Mouse (Mus musculus): Measurements from ENCODE around the gene Hyls1. TPM values are rescaled to one million over a fixed set of nuclear protein-coding genes. Genes with fewer than 3 reads are reported as not detected.

Gene Hyls1
- polyA plus RNA-seq, 1 experiment from 2014 or later, result 19.5 TPM

- Histone ChIP-seq H3K36me3 (no peaks in the 10 kb centered on the region), H3K4me2 (no peak overlapping the region), H3K9ac (no peak overlapping the region), H3K4me3 (no peak overlapping the region), H3K4me1 (no peaks in the 10 kb centered on the region), H3K27ac (no peak overlapping the region), H3K27me3 (no peaks in the 10 kb centered on the region), H3K9me3 (no peaks in the 10 kb centered on the region)
- ATAC-seq (ENCODE audit: borderline replicate concordance, extremely low read depth, low FRiP score, low TSS enrichment), result peak; percentile 58
- WGBS, result 6% methylated on average over 6 of the region's 6 CpGs
Observed at GRCm38 (mm10) chr9:35541488-35541887, 28.7 kb downstream of the Hyls1 start.

GRCm38 (mm10) chr9:35541024-35541423, 29.2 kb downstream of the Hyls1 start:
- Histone ChIP-seq H3K27me3 (no peaks in the 10 kb centered on the region), H3K9ac (no peak overlapping the region), H3K4me1 (no peaks in the 10 kb centered on the region), H3K27ac (no peak overlapping the region), H3K36me3 (no peaks in the 10 kb centered on the region), H3K4me2 (no peak overlapping the region), H3K4me3 (no peak overlapping the region), H3K9me3 (no peaks in the 10 kb centered on the region)
- WGBS, result 76% methylated on average over 5 of the region's 5 CpGs
- ATAC-seq (ENCODE audit: borderline replicate concordance, extremely low read depth, low FRiP score, low TSS enrichment), result no peak

- no peaks in the 10 kb centered on the region for H3K36me3 ChIP-seq
- H3K4me3 ChIP-seq, result no peak overlapping the region
- no peaks in the 10 kb centered on the region for H3K27me3 ChIP-seq
- no peaks in the 10 kb centered on the region for H3K9me3 ChIP-seq
- WGBS, result 60% methylated on average over 13 of the region's 13 CpGs
- no peak overlapping the region for H3K4me2 ChIP-seq
- ATAC-seq (ENCODE audit: borderline replicate concordance, extremely low read depth, low FRiP score, low TSS enrichment), result no peak
- H3K4me1 ChIP-seq, result no peaks in the 10 kb centered on the region
- no peak overlapping the region for H3K9ac ChIP-seq
- no peak overlapping the region for H3K27ac ChIP-seq
Observed at GRCm38 (mm10) chr9:35539001-35539750, 31.0 kb downstream of the Hyls1 start.

GRCm38 (mm10) chr9:35535876-35536275, 34.3 kb downstream of the Hyls1 start:
- Histone ChIP-seq H3K4me2 (no peak overlapping the region), H3K4me1 (no peaks in the 10 kb centered on the region), H3K9me3 (no peaks in the 10 kb centered on the region), H3K9ac (no peak overlapping the region), H3K27me3 (no peaks in the 10 kb centered on the region), H3K4me3 (no peak overlapping the region), H3K27ac (no peak overlapping the region), H3K36me3 (no peaks in the 10 kb centered on the region)
- WGBS, result 66% methylated on average over 4 of the region's 4 CpGs
- no peak for ATAC-seq (ENCODE audit: borderline replicate concordance, extremely low read depth, low FRiP score, low TSS enrichment)

GRCm38 (mm10) chr9:35535110-35535509, 35.1 kb downstream of the Hyls1 start:
- Histone ChIP-seq H3K9ac (no peak overlapping the region), H3K27ac (no peak overlapping the region), H3K4me2 (no peak overlapping the region), H3K4me1 (peaks cover under 1% of the 10 kb centered on the region; the same call in 1 of the 2 replicates), H3K36me3 (no peaks in the 10 kb centered on the region), H3K4me3 (no peak overlapping the region), H3K9me3 (no peaks in the 10 kb centered on the region), H3K27me3 (no peaks in the 10 kb centered on the region)
- ATAC-seq (ENCODE audit: borderline replicate concordance, extremely low read depth, low FRiP score, low TSS enrichment), result peak; percentile 73; the same call in 1 of the 2 replicates
- 5% methylated on average over 2 of the region's 2 CpGs for WGBS

GRCm38 (mm10) chr9:35533266-35533665, 36.9 kb downstream of the Hyls1 start:
- no peak overlapping the region for H3K4me2 ChIP-seq
- ATAC-seq (ENCODE audit: borderline replicate concordance, extremely low read depth, low FRiP score, low TSS enrichment), result no peak
- no peaks in the 10 kb centered on the region for H3K27me3 ChIP-seq
- no peak overlapping the region for H3K9ac ChIP-seq
- no peak overlapping the region for H3K27ac ChIP-seq
- H3K4me3 ChIP-seq, result no peak overlapping the region
- no peaks in the 10 kb centered on the region for H3K9me3 ChIP-seq
- H3K36me3 ChIP-seq, result no peaks in the 10 kb centered on the region
- peaks cover 7% of the 10 kb centered on the region for H3K4me1 ChIP-seq
- 45% methylated on average over 9 of the region's 9 CpGs for WGBS

GRCm38 (mm10) chr9:35529796-35530195, 40.4 kb downstream of the Hyls1 start:
- no peak overlapping the region for H3K27ac ChIP-seq

GRCm38 (mm10) chr9:35529141-35529540, 41.1 kb downstream of the Hyls1 start:
- H3K9ac ChIP-seq, result no peak overlapping the region
- H3K4me2 ChIP-seq, result no peak overlapping the region
- H3K4me3 ChIP-seq, result no peak overlapping the region
- ATAC-seq (ENCODE audit: borderline replicate concordance, extremely low read depth, low FRiP score, low TSS enrichment), result no peak
- WGBS, result 44% methylated on average over 3 of the region's 3 CpGs
- no peak overlapping the region for H3K27ac ChIP-seq
- peaks cover 7% of the 10 kb centered on the region for H3K4me1 ChIP-seq
- H3K36me3 ChIP-seq, result no peaks in the 10 kb centered on the region
- H3K27me3 ChIP-seq, result no peaks in the 10 kb centered on the region
- no peaks in the 10 kb centered on the region for H3K9me3 ChIP-seq

More at GRCm38 (mm10) chr9:35529796-35530195, 40.4 kb downstream of the Hyls1 start:
- H3K4me3 ChIP-seq, result no peak overlapping the region
- WGBS, result 6% methylated on average over 1 of the region's 1 CpGs
- H3K27me3 ChIP-seq, result no peaks in the 10 kb centered on the region
- H3K9ac ChIP-seq, result no peak overlapping the region
- no peaks in the 10 kb centered on the region for H3K9me3 ChIP-seq
- no peak overlapping the region for H3K4me2 ChIP-seq
- ATAC-seq (ENCODE audit: borderline replicate concordance, extremely low read depth, low FRiP score, low TSS enrichment), result no peak
- H3K36me3 ChIP-seq, result no peaks in the 10 kb centered on the region
- peaks cover 7% of the 10 kb centered on the region for H3K4me1 ChIP-seq

GRCm38 (mm10) chr9:35523941-35524411, 46.2 kb downstream of the Hyls1 start:
- Histone ChIP-seq H3K9ac (no peak overlapping the region), H3K4me1 (peaks cover 17% of the 10 kb centered on the region), H3K36me3 (no peaks in the 10 kb centered on the region), H3K27me3 (no peaks in the 10 kb centered on the region; the same call in 1 of the 2 replicates), H3K4me3 (no peak overlapping the region), H3K4me2 (0 out of 2 replicates have a peak overlapping the region, but pooled peaks have one; percentile 2), H3K9me3 (no peaks in the 10 kb centered on the region), H3K27ac (peak overlapping the region; percentile 2)
- peak; percentile 58 for ATAC-seq (ENCODE audit: borderline replicate concordance, extremely low read depth, low FRiP score, low TSS enrichment)
- 16% methylated on average over 7 of the region's 7 CpGs for WGBS

GRCm38 (mm10) chr9:35523541-35523940, 46.7 kb downstream of the Hyls1 start:
- Histone ChIP-seq H3K9me3 (no peaks in the 10 kb centered on the region), H3K4me1 (peaks cover 17% of the 10 kb centered on the region), H3K9ac (no peak overlapping the region), H3K27ac (peak overlapping the region; percentile 37; the same call in 1 of the 2 replicates), H3K27me3 (no peaks in the 10 kb centered on the region; the same call in 1 of the 2 replicates), H3K4me3 (no peak overlapping the region), H3K4me2 (0 out of 2 replicates have a peak overlapping the region, but pooled peaks have one; percentile 2), H3K36me3 (no peaks in the 10 kb centered on the region)
- 29% methylated on average over 5 of the region's 5 CpGs for WGBS
- peak; percentile 85; the same call in 1 of the 2 replicates for ATAC-seq (ENCODE audit: borderline replicate concordance, extremely low read depth, low FRiP score, low TSS enrichment)

GRCm38 (mm10) chr9:35522821-35523515, 47.2 kb downstream of the Hyls1 start:
- Histone ChIP-seq H3K27ac (peak overlapping the region; percentile 37; the same call in 1 of the 2 replicates), H3K4me1 (peaks cover 17% of the 10 kb centered on the region)

GRCm38 (mm10) chr9:35522241-35522640, 48.0 kb downstream of the Hyls1 start:
- no peak overlapping the region for H3K9ac ChIP-seq
- H3K27me3 ChIP-seq, result no peaks in the 10 kb centered on the region; the same call in 1 of the 2 replicates
- no peak for ATAC-seq (ENCODE audit: borderline replicate concordance, extremely low read depth, low FRiP score, low TSS enrichment)
- H3K4me2 ChIP-seq, result no peak overlapping the region
- H3K36me3 ChIP-seq, result no peaks in the 10 kb centered on the region
- WGBS, result 59% methylated on average over 2 of the region's 2 CpGs
- peaks cover 17% of the 10 kb centered on the region for H3K4me1 ChIP-seq
- H3K4me3 ChIP-seq, result no peak overlapping the region
- H3K9me3 ChIP-seq, result no peaks in the 10 kb centered on the region
- no peak overlapping the region for H3K27ac ChIP-seq

More at GRCm38 (mm10) chr9:35522821-35523515, 47.2 kb downstream of the Hyls1 start:
- Histone ChIP-seq H3K27me3 (no peaks in the 10 kb centered on the region; the same call in 1 of the 2 replicates), H3K9ac (no peak overlapping the region), H3K4me3 (no peak overlapping the region), H3K4me2 (no peak overlapping the region), H3K9me3 (no peaks in the 10 kb centered on the region), H3K36me3 (no peaks in the 10 kb centered on the region)
- WGBS, result 49% methylated on average over 1 of the region's 1 CpGs
- ATAC-seq (ENCODE audit: borderline replicate concordance, extremely low read depth, low FRiP score, low TSS enrichment), result no peak
